Mouse (Mus musculus): ENCODE measurements around the gene Vmn1r184.
A peak's percentile ranks its signal among the peaks of the same experiment; 100 is the strongest.
"Not testable (repeated sequence)": the region's sequence is repeated elsewhere in the genome, so short reads cannot be mapped to it uniquely, and the experiment has no call there.

Vmn1r184 gene

GRCm38 (mm10) chr7:26260034-26260433 is at the start of gene Vmn1r184:
Vmn1r184 (plus strand) TSS chr7:26260334.
- not testable (repeated sequence) for TF ChIP-seq GATA4 (IDR thresholded peaks at IDR 0.05; ENCODE audit: insufficient replicate concordance, low read length)

GRCm38 (mm10) chr7:26303429-26304166 is 43.5 kb downstream of the Vmn1r184 start:
- 0 out of 2 replicates have a peak, but pooled peaks have one; percentile 7 for TF ChIP-seq GATA4 (IDR thresholded peaks at IDR 0.05; ENCODE audit: insufficient replicate concordance, low read length)

- not testable (repeated sequence) for TF ChIP-seq GATA4 (IDR thresholded peaks at IDR 0.05; ENCODE audit: insufficient replicate concordance, low read length)
Measured at GRCm38 (mm10) chr7:26306926-26307325, 46.8 kb downstream of the Vmn1r184 start, which contains the start of gene Cyp2a4. Cyp2a4 (plus strand) TSS chr7:26307169.

Measured in liver, adult (tissue).